Mouse (Mus musculus): ENCODE results near the gene Gm281. TPM values are rescaled to one million over a fixed set of nuclear protein-coding genes. Genes with fewer than 3 reads are reported as not detected.

Gm281 gene
- polyA plus RNA-seq (2014; fragmentation: Illumina TruSeq; extraction: RNeasy Lipid Tissue Mini Kit (QIAGEN cat#74804); ENCODE audit: low read depth, low replicate concordance) = not detected

GRCm38 (mm10) chr14:13914387-13915082 lies at the start of gene Gm281:
Gm281 (minus strand) TSS chr14:13914478.

GRCm38 (mm10) chr14:13961401-13962112 lies 47.3 kb upstream of the Gm281 start, which contains the start of the genes Atxn7 and Thoc7:
Atxn7 (plus strand) TSS chr14:13961440.
Thoc7 (minus strand) TSS chr14:13961852.

Other genes with a start within 250 kb of the Gm281 start
- not detected for gene Sntn, start 243.6 kb downstream of the Gm281 start, polyA plus RNA-seq (2014; fragmentation: Illumina TruSeq; extraction: RNeasy Lipid Tissue Mini Kit (QIAGEN cat#74804); ENCODE audit: low read depth, low replicate concordance)
- gene Atxn7, start 47.0 kb upstream of the Gm281 start, polyA plus RNA-seq (2014; fragmentation: Illumina TruSeq; extraction: RNeasy Lipid Tissue Mini Kit (QIAGEN cat#74804); ENCODE audit: low read depth, low replicate concordance) = 12.2 TPM
- gene Thoc7, start 47.4 kb upstream of the Gm281 start, polyA plus RNA-seq (2014; fragmentation: Illumina TruSeq; extraction: RNeasy Lipid Tissue Mini Kit (QIAGEN cat#74804); ENCODE audit: low read depth, low replicate concordance) = 102 TPM
- 94.0 TPM for gene Psmd6, start 206.5 kb upstream of the Gm281 start, polyA plus RNA-seq (2014; fragmentation: Illumina TruSeq; extraction: RNeasy Lipid Tissue Mini Kit (QIAGEN cat#74804); ENCODE audit: low read depth, low replicate concordance)

Measured in heart, adult 10 weeks (tissue).